Mouse (Mus musculus) embryonic facial prominence, embryonic 14.5 days (tissue): ENCODE measurements around the gene Gm28490. TPM values are rescaled to one million over a fixed set of nuclear protein-coding genes. Genes with fewer than 3 reads are reported as not detected.
"Not testable (repeated sequence)": the region's sequence is repeated elsewhere in the genome, so short reads cannot be mapped to it uniquely, and the experiment has no call there.

ENCODE experiments used
- ATAC-seq: fragments of 200-750 bp; cut with Nextera tagmentation; 2 replicates; pipeline ENCODE4 v1.8.0; 2017; ENCODE audit warnings: low read depth, moderate number of reproducible peaks, moderate TSS enrichment
- DNase-seq: peaks from one replicate; pipeline ENCODE4 v3.0.0-alpha.2; 2015; ENCODE audit warnings: low spot score
- H3K27ac ChIP-seq: fragments of 300-500 bp; sonication (generic); replicated peaks from 2 replicates; pipeline ENCODE4 v1.5.1; 2014; ENCODE audit warnings: low read depth, mild to moderate bottlenecking, low read length, moderate library complexity
- H3K27me3 ChIP-seq: fragments of 300-500 bp; sonication (generic); replicated peaks from 2 replicates; pipeline ENCODE4 v1.6.1; 2014; ENCODE audit warnings: low read length; ENCODE audit not compliant: control insufficient read depth, insufficient read depth
- H3K36me3 ChIP-seq: fragments of 300-500 bp; sonication (generic); 2 replicates; pipeline ENCODE4 v1.6.1; 2014; ENCODE audit warnings: low read length, mixed read lengths; ENCODE audit not compliant: control insufficient read depth, insufficient read depth
- H3K4me1 ChIP-seq: fragments of 300-500 bp; sonication (generic); 2 replicates; pipeline ENCODE4 v1.6.1; 2014; ENCODE audit warnings: antibody characterized with exemption, low read length; ENCODE audit not compliant: control insufficient read depth, insufficient read depth
- H3K4me2 ChIP-seq: fragments of 300-500 bp; sonication (generic); 2 replicates; pipeline ENCODE4 v1.6.1; 2014; ENCODE audit warnings: low read depth, mild to moderate bottlenecking, low read length, moderate library complexity, mixed read lengths
- H3K4me3 ChIP-seq: fragments of 300-500 bp; sonication (generic); 2 replicates; pipeline ENCODE4 v1.5.1; 2014; ENCODE audit warnings: low read depth, mild to moderate bottlenecking, low read length
- H3K9ac ChIP-seq: fragments of 300-500 bp; sonication (generic); 2 replicates; pipeline ENCODE4 v1.6.1; 2014; ENCODE audit warnings: low read depth, mild to moderate bottlenecking, low read length, moderate library complexity, mixed read lengths
- H3K9me3 ChIP-seq: fragments of 300-500 bp; sonication (generic); 2 replicates; pipeline ENCODE4 v1.6.1; 2016; ENCODE audit warnings: low read length; ENCODE audit not compliant: control insufficient read depth
- WGBS: fragments of 180-500 bp; shearing (Covaris S2); extraction: QIAGEN DNeasy Blood & Tissue Kit; methylation state at CpG from one replicate; pipeline ENCODE4 v1.1.7; 2014; 5-methylcytosine and 5-hydroxymethylcytosine counted together
- polyA plus RNA-seq: library from polyadenylated mRNA; unstranded; fragments of >200 nt; fragmentation: Nextera tagmentation; extraction: Ambion mirVana; gene quantifications from 2 replicates; pipeline ENCODE4 v1.2.1, GENCODE M21; 2014

Gm28490 gene
- not detected in 2 replicates for polyA plus RNA-seq

DNA sequence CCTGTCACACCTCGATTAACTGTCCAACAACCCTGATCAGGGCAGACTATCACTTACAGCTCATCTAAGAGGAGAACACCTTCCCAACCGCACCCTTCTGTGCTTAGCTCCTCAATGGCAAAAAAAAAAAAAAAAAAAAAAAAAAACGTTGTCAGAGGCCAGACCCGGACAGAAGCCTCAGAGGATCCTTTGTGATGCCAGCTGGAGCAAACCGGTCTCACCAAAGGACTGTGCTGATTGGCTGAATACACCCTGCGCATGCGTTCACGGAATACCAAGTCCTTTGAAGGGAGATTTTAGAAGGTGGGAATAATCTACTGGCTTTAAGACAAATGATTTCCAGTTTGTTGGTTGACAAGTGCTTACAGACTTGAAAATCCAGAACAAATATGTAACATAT is at the start of gene Gm28490:
Gm28490 (minus strand) TSS at position 101 of the 400 bp plus-strand sequence.
- not testable (repeated sequence) for H3K27me3 ChIP-seq, H3K4me1 ChIP-seq, DNase-seq, H3K9ac ChIP-seq, ATAC-seq, H3K4me3 ChIP-seq, H3K36me3 ChIP-seq, H3K9me3 ChIP-seq, H3K4me2 ChIP-seq, H3K27ac ChIP-seq
- no CpG with 5 or more reads among the region's 8 CpGs for WGBS
